Mouse (Mus musculus) lung, embryonic 15.5 days (tissue): ENCODE data around the gene Gemin6. TPM values are rescaled to one million over a fixed set of nuclear protein-coding genes. Genes with fewer than 3 reads are reported as not detected.
"Not testable (repeated sequence)": the region's sequence is repeated elsewhere in the genome, so short reads cannot be mapped to it uniquely, and the experiment has no call there.

Experiments
- ATAC-seq: fragments of 200-750 bp; cut with Nextera tagmentation; 2 replicates; pipeline ENCODE4 v1.8.0; 2017; ENCODE audit warnings: moderate number of reproducible peaks, borderline replicate concordance; ENCODE audit not compliant: low FRiP score, low TSS enrichment; ENCODE audit errors: extremely low read depth
- H3K27ac ChIP-seq: fragments of 300-500 bp; sonication (generic); 2 replicates; pipeline ENCODE4 v1.5.1; 2015; ENCODE audit warnings: moderate library complexity, mild to moderate bottlenecking, inconsistent platforms
- H3K27me3 ChIP-seq: fragments of 300-500 bp; sonication (generic); 2 replicates; pipeline ENCODE4 v1.6.1; 2015; ENCODE audit warnings: inconsistent platforms
- H3K36me3 ChIP-seq: fragments of 300-500 bp; sonication (generic); 2 replicates; pipeline ENCODE4 v1.6.1; 2015; ENCODE audit warnings: inconsistent platforms
- H3K4me1 ChIP-seq: fragments of 300-500 bp; sonication (generic); 2 replicates; pipeline ENCODE4 v1.6.1; 2015; ENCODE audit warnings: inconsistent platforms
- H3K4me2 ChIP-seq: fragments of 300-500 bp; sonication (generic); 2 replicates; pipeline ENCODE4 v1.6.1; 2015; ENCODE audit warnings: inconsistent platforms, mild to moderate bottlenecking, moderate library complexity
- H3K4me3 ChIP-seq: fragments of 300-500 bp; sonication (generic); 2 replicates; pipeline ENCODE4 v1.5.1; 2015; ENCODE audit warnings: mild to moderate bottlenecking, inconsistent platforms
- H3K9ac ChIP-seq: fragments of 300-500 bp; sonication (generic); 2 replicates; pipeline ENCODE4 v1.6.1; 2015; ENCODE audit warnings: inconsistent platforms
- H3K9me3 ChIP-seq: fragments of 300-500 bp; sonication (generic); 2 replicates; pipeline ENCODE4 v1.6.1; 2016; ENCODE audit warnings: inconsistent platforms
- WGBS: fragments of 180-500 bp; shearing (Covaris S2); methylation state at CpG from one replicate; pipeline ENCODE4 v1.1.7; 2015; 5-methylcytosine and 5-hydroxymethylcytosine counted together
- polyA plus RNA-seq: library from polyadenylated mRNA; unstranded; fragments of >200 nt; fragmentation: Nextera tagmentation; extraction: Ambion mirVana; gene quantifications from 2 replicates; pipeline ENCODE4 v1.2.1, GENCODE M21; 2015

Gemin6 gene
- polyA plus RNA-seq, 1 experiment from 2014 or later = 46.1 TPM

- peak within 1 kb of the TSS; percentile 73 for H3K4me3 ChIP-seq
- peaks cover 29% of the 10 kb centered on the region for H3K36me3 ChIP-seq
Measured at GRCm38 (mm10) chr17:80206671-80207581, 17.3 kb upstream of the Gemin6 start, which contains the start of the genes Srsf7 and Ttc39d. Srsf7 (minus strand) TSS chr17:80207307. Ttc39d (plus strand) TSS chr17:80207460.

GRCm38 (mm10) chr17:80213998-80214397 is 10.2 kb upstream of the Gemin6 start:
- not testable (repeated sequence) for H3K4me2 ChIP-seq, H3K36me3 ChIP-seq, H3K9ac ChIP-seq, H3K4me3 ChIP-seq, H3K4me1 ChIP-seq, H3K9me3 ChIP-seq, H3K27ac ChIP-seq, ATAC-seq, H3K27me3 ChIP-seq
- 88% methylated on average over 4 of the region's 4 CpGs for WGBS

More at GRCm38 (mm10) chr17:80206671-80207581, 17.3 kb upstream of the Gemin6 start, which contains the start of the genes Srsf7 and Ttc39d:
- Histone ChIP-seq H3K4me2 (peak within 1 kb of the TSS; percentile 73), H3K9ac (peak within 1 kb of the TSS; percentile 95), H3K27ac (peak within 1 kb of the TSS; percentile 97), H3K4me1 (peaks cover 23% of the 10 kb centered on the region), H3K9me3 (no peaks in the 10 kb centered on the region), H3K27me3 (no peaks in the 10 kb centered on the region)
- peak; percentile 93 for ATAC-seq
- under 1% methylated on average over 92 of the region's 95 CpGs for WGBS

- H3K9me3 ChIP-seq = no peaks in the 10 kb centered on the region
- no peak for ATAC-seq
- peaks cover 3% of the 10 kb centered on the region; the same call in 1 of the 2 replicates for H3K4me1 ChIP-seq
- no peak overlapping the region for H3K4me2 ChIP-seq
- H3K36me3 ChIP-seq = no peaks in the 10 kb centered on the region
- no peak overlapping the region for H3K4me3 ChIP-seq
- no peaks in the 10 kb centered on the region for H3K27me3 ChIP-seq
- no peak overlapping the region for H3K9ac ChIP-seq
- no peak overlapping the region for H3K27ac ChIP-seq
- 67% methylated on average over 2 of the region's 2 CpGs for WGBS
Measured at GRCm38 (mm10) chr17:80220131-80220530, 4.1 kb upstream of the Gemin6 start.

GRCm38 (mm10) chr17:80221202-80221601 is 3.0 kb upstream of the Gemin6 start:
- Histone ChIP-seq H3K4me2 (no peak overlapping the region), H3K9ac (no peak overlapping the region), H3K27ac (no peak overlapping the region), H3K9me3 (no peaks in the 10 kb centered on the region), H3K36me3 (no peaks in the 10 kb centered on the region), H3K4me1 (peaks cover 4% of the 10 kb centered on the region; the same call in 1 of the 2 replicates), H3K27me3 (no peaks in the 10 kb centered on the region), H3K4me3 (no peak overlapping the region)
- WGBS = 62% methylated on average over 9 of the region's 9 CpGs
- ATAC-seq = no peak

GRCm38 (mm10) chr17:80221890-80222628 is 2.2 kb upstream of the Gemin6 start:
- no peaks in the 10 kb centered on the region for H3K27me3 ChIP-seq
- no peak overlapping the region for H3K4me2 ChIP-seq
- no peak overlapping the region for H3K27ac ChIP-seq
- H3K9me3 ChIP-seq = no peaks in the 10 kb centered on the region
- WGBS = 54% methylated on average over 3 of the region's 3 CpGs
- peaks cover 4% of the 10 kb centered on the region; the same call in 1 of the 2 replicates for H3K4me1 ChIP-seq
- no peak for ATAC-seq
- H3K4me3 ChIP-seq = no peak overlapping the region
- H3K9ac ChIP-seq = no peak overlapping the region
- H3K36me3 ChIP-seq = no peaks in the 10 kb centered on the region

GRCm38 (mm10) chr17:80223829-80224228 is 412 bp upstream of the Gemin6 start:
- H3K27ac ChIP-seq = peak overlapping the region; percentile 88
- no peaks in the 10 kb centered on the region for H3K27me3 ChIP-seq
- no peaks in the 10 kb centered on the region for H3K9me3 ChIP-seq
- peak overlapping the region; percentile 62 for H3K9ac ChIP-seq
- peaks cover 3% of the 10 kb centered on the region; the same call in 1 of the 2 replicates for H3K36me3 ChIP-seq
- 8% methylated on average over 9 of the region's 9 CpGs for WGBS
- peak; percentile 29; the same call in 1 of the 2 replicates for ATAC-seq
- peaks cover 4% of the 10 kb centered on the region; the same call in 1 of the 2 replicates for H3K4me1 ChIP-seq
- H3K4me2 ChIP-seq = peak overlapping the region; percentile 63
- peak overlapping the region; percentile 57 for H3K4me3 ChIP-seq

GRCm38 (mm10) chr17:80225142-80225541 is 901 bp downstream of the Gemin6 start:
- Histone ChIP-seq H3K4me3 (peak overlapping the region; percentile 57), H3K4me2 (peak overlapping the region; percentile 63), H3K27ac (peak overlapping the region; percentile 88; the same call in 1 of the 2 replicates), H3K9ac (peak overlapping the region; percentile 62)
- not testable (repeated sequence) for H3K9me3 ChIP-seq, H3K27me3 ChIP-seq, H3K4me1 ChIP-seq, ATAC-seq, H3K36me3 ChIP-seq
- WGBS = 36% methylated on average over 5 of the region's 5 CpGs

GRCm38 (mm10) chr17:80229396-80229795 is 5.2 kb downstream of the Gemin6 start:
- Histone ChIP-seq H3K9me3 (no peaks in the 10 kb centered on the region), H3K36me3 (peaks cover 3% of the 10 kb centered on the region; the same call in 1 of the 2 replicates), H3K27me3 (no peaks in the 10 kb centered on the region), H3K4me1 (peaks cover 4% of the 10 kb centered on the region; the same call in 1 of the 2 replicates), H3K4me2 (no peak overlapping the region), H3K4me3 (no peak overlapping the region), H3K9ac (no peak overlapping the region), H3K27ac (no peak overlapping the region)
- 77% methylated on average over 2 of the region's 2 CpGs for WGBS
- ATAC-seq = no peak

- Histone ChIP-seq H3K36me3 (peaks cover 16% of the 10 kb centered on the region; the same call in 1 of the 2 replicates), H3K4me2 (no peak overlapping the region), H3K9me3 (no peaks in the 10 kb centered on the region), H3K4me1 (no peaks in the 10 kb centered on the region), H3K27me3 (no peaks in the 10 kb centered on the region), H3K4me3 (no peak overlapping the region), H3K9ac (no peak overlapping the region), H3K27ac (no peak overlapping the region)
- WGBS = 90% methylated on average over 5 of the region's 5 CpGs
- no peak for ATAC-seq
Measured at GRCm38 (mm10) chr17:80233844-80234243, 9.6 kb downstream of the Gemin6 start.

GRCm38 (mm10) chr17:80234376-80234775 is 10.1 kb downstream of the Gemin6 start:
- Histone ChIP-seq H3K4me1 (no peaks in the 10 kb centered on the region), H3K9ac (no peak overlapping the region), H3K27me3 (no peaks in the 10 kb centered on the region), H3K36me3 (peaks cover 19% of the 10 kb centered on the region; the same call in 1 of the 2 replicates), H3K27ac (no peak overlapping the region), H3K9me3 (no peaks in the 10 kb centered on the region), H3K4me3 (no peak overlapping the region), H3K4me2 (no peak overlapping the region)
- no peak for ATAC-seq
- 64% methylated on average over 7 of the region's 7 CpGs for WGBS

- Histone ChIP-seq H3K4me1 (no peaks in the 10 kb centered on the region), H3K36me3 (peaks cover 30% of the 10 kb centered on the region), H3K4me2 (no peak overlapping the region), H3K27me3 (no peaks in the 10 kb centered on the region), H3K9ac (no peak overlapping the region), H3K27ac (no peak overlapping the region), H3K9me3 (no peaks in the 10 kb centered on the region), H3K4me3 (no peak overlapping the region)
- no peak for ATAC-seq
- WGBS = 69% methylated on average over 3 of the region's 3 CpGs
Measured at GRCm38 (mm10) chr17:80235477-80235876, 11.2 kb downstream of the Gemin6 start.
